Mouse (Mus musculus) lung, adult 2 months (tissue): Measurements from ENCODE around the gene Pgap1.

ENCODE experiments used
- CTCF ChIP-seq: fragments of 200-500 bp; IDR thresholded peaks from 2 replicates; pipeline ENCODE4 v1.5.1; 2011; ENCODE audit warnings: mild to moderate bottlenecking, low read length, control low read depth; ENCODE audit not compliant: insufficient read depth
- POLR2A ChIP-seq: fragments of 200-500 bp; IDR thresholded peaks from 2 replicates; pipeline ENCODE4 v1.6.1; 2011; ENCODE audit warnings: low read depth, mild to moderate bottlenecking, control low read depth, low read length, borderline replicate concordance; ENCODE audit errors: extremely low read depth

GRCm38 (mm10) chr1:54555364-54556140, 1.9 kb downstream of the Pgap1 start:
- TF ChIP-seq CTCF (no peak), POLR2A (no peak)
